8 mouse cellular contexts compared by ENCODE assay signal in the genomic region with DNA sequence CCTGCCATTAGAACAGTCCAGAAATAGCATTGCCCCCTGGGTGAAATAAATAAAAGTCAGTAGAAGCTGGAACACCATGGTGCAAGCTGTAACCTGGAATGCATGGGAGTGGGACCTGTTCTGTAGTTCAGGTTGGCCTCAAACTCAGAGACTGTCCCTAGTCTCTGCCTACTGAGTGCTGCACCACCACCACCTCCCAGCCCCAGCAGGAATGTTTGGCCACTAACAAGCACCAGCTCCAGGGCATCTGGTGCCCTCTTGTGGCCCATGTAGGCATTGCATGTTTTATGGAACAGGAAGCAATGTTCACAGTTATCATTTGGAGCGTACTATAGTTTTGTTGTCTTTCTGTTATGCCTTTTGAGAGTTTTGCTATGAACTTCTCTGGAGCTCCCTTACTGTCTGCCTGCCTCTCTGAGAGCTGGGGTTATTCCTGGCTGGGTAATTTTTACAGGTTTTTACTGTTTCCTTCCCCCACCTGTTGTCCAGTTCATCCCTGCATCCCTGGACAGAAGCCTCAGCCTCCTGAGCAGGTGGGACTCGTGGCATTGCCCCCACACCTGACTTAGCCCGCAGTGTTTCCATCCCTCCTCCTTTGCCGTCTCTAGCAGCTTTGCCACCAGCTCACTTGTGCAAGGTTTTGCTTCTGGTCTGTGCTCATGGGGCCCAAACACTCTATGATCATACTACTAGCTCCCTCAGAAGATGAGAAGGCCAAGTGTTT.
DNase-seq lines count a peak whose midpoint lies in the region; ATAC-seq and TF ChIP-seq lines count a peak whose summit lies in the region.

No protein-coding gene starts in this region.

- H3K9me3 ChIP-seq in forebrain, embryonic 16.5 days (ENCODE audit: control insufficient read depth, low read length) = no peaks in the 10 kb centered on the region
- H3K9me3 ChIP-seq in lung, embryonic 14.5 days (ENCODE audit: low read depth, low read length) = no peaks in the 10 kb centered on the region

- TF ChIP-seq CTCF in layer of hippocampus, adult 2 months (conservative IDR thresholded peaks at IDR 0.05) = peak; percentile 99
- TF ChIP-seq CTCF in lung, embryonic 14.5 days (IDR thresholded peaks at IDR 0.05; ENCODE audit: low read depth) = peak; percentile 98
- TF ChIP-seq CTCF in olfactory bulb, adult 2 months (IDR thresholded peaks at IDR 0.05; ENCODE audit: insufficient read depth, low read depth, low read length) = peak; percentile 69

- TF ChIP-seq POLR2A in olfactory bulb, adult 2 months (IDR thresholded peaks at IDR 0.05; ENCODE audit: insufficient read depth, low read depth, low read length) = no peak

- WGBS in forebrain, embryonic 16.5 days = 70% methylated on average over 4 of the region's 4 CpGs
- 55% methylated on average over 4 of the region's 4 CpGs for WGBS in lung, embryonic 14.5 days
- WGBS in olfactory bulb, adult 2 months = 44% methylated on average over 4 of the region's 4 CpGs

- no peaks in the 10 kb centered on the region for H3K27me3 ChIP-seq in forebrain, embryonic 16.5 days (replicated peaks; ENCODE audit: control insufficient read depth, insufficient read depth, low read length)
- no peaks in the 10 kb centered on the region for H3K27me3 ChIP-seq in lung, embryonic 14.5 days (ENCODE audit: insufficient read depth, low read length)

- H3K9ac ChIP-seq in forebrain, embryonic 16.5 days (replicated peaks; ENCODE audit: low read depth, low read length) = no peak overlapping the region
- no peak overlapping the region for H3K9ac ChIP-seq in lung, embryonic 14.5 days

- H3K4me1 ChIP-seq in forebrain, embryonic 16.5 days (replicated peaks; ENCODE audit: control insufficient read depth, insufficient read depth, low read length) = no peaks in the 10 kb centered on the region
- H3K4me1 ChIP-seq in lung, embryonic 14.5 days (ENCODE audit: insufficient read depth) = no peaks in the 10 kb centered on the region
- peaks cover 8% of the 10 kb centered on the region for H3K4me1 ChIP-seq in olfactory bulb, adult 2 months (ENCODE audit: control insufficient read depth, insufficient read depth, low read length)

- H3K4me3 ChIP-seq in forebrain, embryonic 16.5 days (replicated peaks; ENCODE audit: low read length) = no peak overlapping the region
- H3K4me3 ChIP-seq in layer of hippocampus, adult 2 months = no peak overlapping the region
- no peak overlapping the region for H3K4me3 ChIP-seq in lung, embryonic 14.5 days (ENCODE audit: low read depth, low read length)
- no peak overlapping the region for H3K4me3 ChIP-seq in olfactory bulb, adult 2 months (ENCODE audit: insufficient read depth, low read depth, low read length)

- no peak overlapping the region for H3K27ac ChIP-seq in forebrain, embryonic 16.5 days (ENCODE audit: low read length)
- no peak overlapping the region for H3K27ac ChIP-seq in layer of hippocampus, adult 2 months
- H3K27ac ChIP-seq in lung, embryonic 14.5 days (ENCODE audit: low read depth) = no peak overlapping the region
- no peak overlapping the region for H3K27ac ChIP-seq in olfactory bulb, adult 2 months (ENCODE audit: insufficient read depth, low read depth, low read length)

- ATAC-seq in forebrain, embryonic 16.5 days = peak; percentile 75; the same call in 1 of the 2 replicates
- peak; percentile 72 for ATAC-seq in lung, embryonic 14.5 days (ENCODE audit: insufficient read depth)

- no peaks in the 10 kb centered on the region for H3K36me3 ChIP-seq in forebrain, embryonic 16.5 days (ENCODE audit: control insufficient read depth, insufficient read depth)
- 0 out of 2 replicates have a peak, but pooled peaks cover 2% of the 10 kb centered on the region for H3K36me3 ChIP-seq in lung, embryonic 14.5 days (ENCODE audit: insufficient read depth)

- DNase-seq in ES-CJ7 (ENCODE audit: low read depth, low spot score) = peak; percentile 72
- peak; percentile 75 for DNase-seq in cerebellum, adult 11 months
- peak; percentile 92 for DNase-seq in heart, postnatal 4 days
- peak; percentile 80 to 94 for DNase-seq in layer of hippocampus, adult 2 months (ENCODE audit: low spot score in 2 of 2)
- DNase-seq in lung, embryonic 14.5 days = peak; percentile 93
- DNase-seq in thymus, adult 18-20 months = peak; percentile 58 to 69

- H3K4me2 ChIP-seq in forebrain, embryonic 16.5 days (ENCODE audit: low read length) = no peak overlapping the region
- H3K4me2 ChIP-seq in lung, embryonic 14.5 days = no peak overlapping the region
